Mouse (Mus musculus): ENCODE measurements around the gene Gm2696.

- TF ChIP-seq POLR2A (IDR thresholded peaks at IDR 0.05; ENCODE audit: low read depth, low read length) = no peak
- no peak for TF ChIP-seq CTCF (conservative IDR thresholded peaks at IDR 0.05 in 1 of 2, IDR thresholded peaks at IDR 0.05 in 1 of 2; ENCODE audit: low read depth in 2 of 2, low read length in 2 of 2)
- TF ChIP-seq ETS1 (conservative IDR thresholded peaks at IDR 0.05; ENCODE audit: low read depth, low read length) = no peak
These were observed 25.9 kb upstream of the Gm2696 start for GRCm38 (mm10) chr10:77788621-77789020.
